Mouse (Mus musculus) megakaryocyte, embryonic 14.5 days (primary cell): Measurements from ENCODE around the gene Dnajc28.

Source experiments
- FLI1 ChIP-seq: IDR thresholded peaks from 2 replicates; pipeline ENCODE4 v1.6.1; 2012; ENCODE audit warnings: low read length, inconsistent platforms, mixed read lengths
- GATA1 ChIP-seq: IDR thresholded peaks from 3 replicates; pipeline ENCODE4 v1.6.1; 2012; ENCODE audit warnings: mixed read lengths, low read length, inconsistent platforms, borderline replicate concordance

- TF ChIP-seq GATA1 = no peak
- TF ChIP-seq FLI1 = no peak
Measured at GRCm38 (mm10) chr16:91658471-91658870, 39.6 kb upstream of the Dnajc28 start.
